Mouse (Mus musculus) hindbrain, embryonic 14.5 days (tissue): ENCODE measurements around the gene Sf1. TPM values are rescaled to one million over a fixed set of nuclear protein-coding genes. Genes with fewer than 3 reads are reported as not detected.

Experiments
- ATAC-seq: fragments of 200-750 bp; cut with Nextera tagmentation; 2 replicates; pipeline ENCODE4 v1.8.0; 2017; ENCODE audit warnings: moderate number of reproducible peaks, mild to moderate bottlenecking, moderate TSS enrichment, moderate library complexity; ENCODE audit not compliant: low FRiP score
- DNase-seq: peaks from one replicate; pipeline ENCODE4 v3.0.0-alpha.2; 2015; ENCODE audit warnings: low spot score
- H3K27ac ChIP-seq: fragments of 300-500 bp; sonication (generic); 2 replicates; pipeline ENCODE4 v1.5.1; 2014; ENCODE audit warnings: mild to moderate bottlenecking, moderate library complexity
- H3K27me3 ChIP-seq: fragments of 300-500 bp; sonication (generic); 2 replicates; pipeline ENCODE4 v1.6.1; 2014; ENCODE audit warnings: mild to moderate bottlenecking, low read length, mixed read lengths; ENCODE audit not compliant: control insufficient read depth, insufficient read depth
- H3K36me3 ChIP-seq: fragments of 300-500 bp; sonication (generic); replicated peaks from 2 replicates; pipeline ENCODE4 v1.6.1; 2014; ENCODE audit not compliant: control insufficient read depth, insufficient read depth
- H3K4me1 ChIP-seq: fragments of 300-500 bp; sonication (generic); replicated peaks from 2 replicates; pipeline ENCODE4 v1.6.1; 2014; ENCODE audit warnings: antibody characterized with exemption, low read length, mixed read lengths; ENCODE audit not compliant: control insufficient read depth, insufficient read depth
- H3K4me2 ChIP-seq: fragments of 300-500 bp; sonication (generic); replicated peaks from 2 replicates; pipeline ENCODE4 v1.6.1; 2014; ENCODE audit warnings: mild to moderate bottlenecking, moderate library complexity
- H3K4me3 ChIP-seq: fragments of 300-500 bp; sonication (generic); replicated peaks from 2 replicates; pipeline ENCODE4 v1.5.1; 2014; ENCODE audit warnings: mild to moderate bottlenecking, low read length
- H3K9ac ChIP-seq: fragments of 300-500 bp; sonication (generic); 2 replicates; pipeline ENCODE4 v1.6.1; 2014
- H3K9me3 ChIP-seq: fragments of 300-500 bp; sonication (generic); 2 replicates; pipeline ENCODE4 v1.6.1; 2016; ENCODE audit warnings: low read length; ENCODE audit not compliant: control insufficient read depth
- WGBS: fragments of 180-500 bp; shearing (Covaris S2); extraction: QIAGEN DNeasy Blood & Tissue Kit; methylation state at CpG from one replicate; pipeline ENCODE4 v1.1.7; 2014; 5-methylcytosine and 5-hydroxymethylcytosine counted together
- polyA plus RNA-seq: library from polyadenylated mRNA; unstranded; fragments of >200 nt; fragmentation: Nextera tagmentation; extraction: Ambion mirVana; gene quantifications from 2 replicates; pipeline ENCODE4 v1.2.1, GENCODE M21; 2014

Gene Sf1
- polyA plus RNA-seq, 1 experiment from 2014 or later: 103 TPM

GRCm38 (mm10) chr19:6364842-6365241, 1.4 kb downstream of the Sf1 start:
- ATAC-seq (no peak), DNase-seq (no peak)
- H3K4me1 ChIP-seq: peaks cover 19% of the 10 kb centered on the region
- H3K9me3 ChIP-seq: no peaks in the 10 kb centered on the region
- peaks cover 54% of the 10 kb centered on the region for H3K36me3 ChIP-seq
- H3K27ac ChIP-seq: no peak overlapping the region
- no peaks in the 10 kb centered on the region for H3K27me3 ChIP-seq
- H3K4me3 ChIP-seq: peak overlapping the region; percentile 94
- H3K9ac ChIP-seq: peak overlapping the region; percentile 95
- WGBS: 2% methylated on average over 2 of the region's 2 CpGs
- H3K4me2 ChIP-seq: peak overlapping the region; percentile 83

GRCm38 (mm10) chr19:6370175-6370574, 6.7 kb downstream of the Sf1 start:
- Histone ChIP-seq H3K4me2 (no peak overlapping the region), H3K27me3 (no peaks in the 10 kb centered on the region), H3K27ac (no peak overlapping the region), H3K36me3 (peaks cover 99% of the 10 kb centered on the region), H3K4me3 (no peak overlapping the region), H3K9me3 (no peaks in the 10 kb centered on the region), H3K4me1 (peaks cover 6% of the 10 kb centered on the region), H3K9ac (no peak overlapping the region)
- DNase-seq (no peak), ATAC-seq (no peak)
- WGBS: 94% methylated on average over 2 of the region's 2 CpGs

GRCm38 (mm10) chr19:6372433-6372832, 8.9 kb downstream of the Sf1 start:
- 93% methylated on average over 3 of the region's 3 CpGs for WGBS
- no peak overlapping the region for H3K4me3 ChIP-seq

GRCm38 (mm10) chr19:6373539-6374400, 10.3 kb downstream of the Sf1 start:
- no peak overlapping the region for H3K4me2 ChIP-seq
- peaks cover 100% of the 10 kb centered on the region for H3K36me3 ChIP-seq
- H3K4me3 ChIP-seq: no peak overlapping the region
- DNase-seq (peak; percentile 77), ATAC-seq (peak; percentile 25; the same call in 1 of the 2 replicates)
- WGBS: 68% methylated on average over 12 of the region's 12 CpGs
- no peaks in the 10 kb centered on the region; the same call in 1 of the 2 replicates for H3K4me1 ChIP-seq
- no peak overlapping the region for H3K27ac ChIP-seq
- H3K9ac ChIP-seq: no peak overlapping the region
- H3K9me3 ChIP-seq: no peaks in the 10 kb centered on the region
- H3K27me3 ChIP-seq: no peaks in the 10 kb centered on the region

More at GRCm38 (mm10) chr19:6372433-6372832, 8.9 kb downstream of the Sf1 start:
- no peak for ATAC-seq
- Histone ChIP-seq H3K4me1 (no peaks in the 10 kb centered on the region; the same call in 1 of the 2 replicates), H3K9ac (no peak overlapping the region), H3K27ac (no peak overlapping the region), H3K27me3 (no peaks in the 10 kb centered on the region), H3K36me3 (peaks cover 100% of the 10 kb centered on the region), H3K9me3 (no peaks in the 10 kb centered on the region), H3K4me2 (no peak overlapping the region)
- DNase-seq: no peak

GRCm38 (mm10) chr19:6374571-6374970, 11.1 kb downstream of the Sf1 start:
- H3K4me1 ChIP-seq: no peaks in the 10 kb centered on the region; the same call in 1 of the 2 replicates
- ATAC-seq: no peak
- H3K4me3 ChIP-seq: no peak overlapping the region
- no peak overlapping the region for H3K9ac ChIP-seq
- WGBS: 95% methylated on average over 10 of the region's 10 CpGs
- H3K4me2 ChIP-seq: no peak overlapping the region
- no peak for DNase-seq
- H3K27ac ChIP-seq: no peak overlapping the region
- peaks cover 94% of the 10 kb centered on the region for H3K36me3 ChIP-seq
- no peaks in the 10 kb centered on the region for H3K27me3 ChIP-seq
- no peaks in the 10 kb centered on the region for H3K9me3 ChIP-seq

GRCm38 (mm10) chr19:6375423-6376254, 12.1 kb downstream of the Sf1 start:
- Histone ChIP-seq H3K36me3 (peaks cover 88% of the 10 kb centered on the region), H3K4me1 (no peaks in the 10 kb centered on the region; the same call in 1 of the 2 replicates), H3K27ac (no peak overlapping the region), H3K9me3 (no peaks in the 10 kb centered on the region), H3K4me2 (no peak overlapping the region), H3K4me3 (no peak overlapping the region), H3K9ac (no peak overlapping the region), H3K27me3 (no peaks in the 10 kb centered on the region)
- ATAC-seq (peak; percentile 24; the same call in 1 of the 2 replicates), DNase-seq (no peak)
- 84% methylated on average over 42 of the region's 42 CpGs for WGBS

- H3K4me3 ChIP-seq: no peak overlapping the region
- no peak overlapping the region for H3K27ac ChIP-seq
- no peak overlapping the region for H3K4me2 ChIP-seq
- no peak for DNase-seq
- no peak overlapping the region for H3K9ac ChIP-seq
- no peak for ATAC-seq
- H3K27me3 ChIP-seq: no peaks in the 10 kb centered on the region
- H3K9me3 ChIP-seq: no peaks in the 10 kb centered on the region
- peaks cover 84% of the 10 kb centered on the region for H3K36me3 ChIP-seq
- no peaks in the 10 kb centered on the region; the same call in 1 of the 2 replicates for H3K4me1 ChIP-seq
- 70% methylated on average over 14 of the region's 14 CpGs for WGBS
Observed at GRCm38 (mm10) chr19:6376255-6376564, 12.7 kb downstream of the Sf1 start.

- H3K36me3 ChIP-seq: peaks cover 80% of the 10 kb centered on the region
- H3K9ac ChIP-seq: no peak overlapping the region
- no peak overlapping the region for H3K27ac ChIP-seq
- no peaks in the 10 kb centered on the region for H3K9me3 ChIP-seq
- no peak overlapping the region for H3K4me3 ChIP-seq
- H3K4me2 ChIP-seq: no peak overlapping the region
- H3K4me1 ChIP-seq: no peaks in the 10 kb centered on the region; the same call in 1 of the 2 replicates
- ATAC-seq (no peak), DNase-seq (no peak)
- H3K27me3 ChIP-seq: no peaks in the 10 kb centered on the region
- WGBS: 87% methylated on average over 2 of the region's 2 CpGs
Observed at GRCm38 (mm10) chr19:6376643-6377042, 13.2 kb downstream of the Sf1 start.
